Mouse (Mus musculus): Measurements from ENCODE around the gene Osbpl8. TPM values are rescaled to one million over a fixed set of nuclear protein-coding genes. Genes with fewer than 3 reads are reported as not detected.

The Osbpl8 gene
- polyA plus RNA-seq, 1 experiment from 2014 or later: 12.8 TPM

GRCm38 (mm10) chr10:111171246-111171934 is 6.8 kb downstream of the Osbpl8 start:
- WGBS: 82% methylated on average over 15 of the region's 15 CpGs
- Histone ChIP-seq H3K27me3 (no peaks in the 10 kb centered on the region), H3K9ac (no peak overlapping the region), H3K4me2 (no peak overlapping the region), H3K9me3 (no peaks in the 10 kb centered on the region), H3K27ac (no peak overlapping the region), H3K4me1 (peaks cover 5% of the 10 kb centered on the region), H3K36me3 (no peaks in the 10 kb centered on the region), H3K4me3 (no peak overlapping the region)
- ATAC-seq (ENCODE audit: insufficient number of reproducible peaks, low FRiP score, low TSS enrichment, low read depth): no peak

- Histone ChIP-seq H3K27ac (0 out of 2 replicates have a peak overlapping the region, but pooled peaks have one; percentile 5), H3K4me2 (no peak overlapping the region), H3K36me3 (no peaks in the 10 kb centered on the region), H3K4me1 (peaks cover 2% of the 10 kb centered on the region; the same call in 1 of the 2 replicates), H3K27me3 (no peaks in the 10 kb centered on the region), H3K9me3 (no peaks in the 10 kb centered on the region), H3K9ac (no peak overlapping the region), H3K4me3 (no peak overlapping the region)
- no peak for ATAC-seq (ENCODE audit: insufficient number of reproducible peaks, low FRiP score, low TSS enrichment, low read depth)
- 78% methylated on average over 7 of the region's 7 CpGs for WGBS
Measured at GRCm38 (mm10) chr10:111173589-111174247, 9.2 kb downstream of the Osbpl8 start.

- no peaks in the 10 kb centered on the region for H3K27me3 ChIP-seq
- no peak for ATAC-seq (ENCODE audit: insufficient number of reproducible peaks, low FRiP score, low TSS enrichment, low read depth)
- no peak overlapping the region for H3K27ac ChIP-seq
- H3K4me3 ChIP-seq: no peak overlapping the region
- 0 out of 2 replicates have a peak, but pooled peaks cover 2% of the 10 kb centered on the region for H3K4me1 ChIP-seq
- 68% methylated on average over 8 of the region's 8 CpGs for WGBS
- no peaks in the 10 kb centered on the region for H3K9me3 ChIP-seq
- no peak overlapping the region for H3K9ac ChIP-seq
- H3K36me3 ChIP-seq: no peaks in the 10 kb centered on the region
- no peak overlapping the region for H3K4me2 ChIP-seq
Measured at GRCm38 (mm10) chr10:111177336-111177735, 12.8 kb downstream of the Osbpl8 start.

GRCm38 (mm10) chr10:111178024-111178423 is 13.5 kb downstream of the Osbpl8 start:
- no peaks in the 10 kb centered on the region for H3K27me3 ChIP-seq
- no peak for ATAC-seq (ENCODE audit: insufficient number of reproducible peaks, low FRiP score, low TSS enrichment, low read depth)
- 0 out of 2 replicates have a peak, but pooled peaks cover 2% of the 10 kb centered on the region for H3K4me1 ChIP-seq

GRCm38 (mm10) chr10:111180633-111181032 is 16.1 kb downstream of the Osbpl8 start:
- Histone ChIP-seq H3K4me3 (no peak overlapping the region), H3K4me2 (no peak overlapping the region), H3K27ac (no peak overlapping the region), H3K36me3 (no peaks in the 10 kb centered on the region), H3K27me3 (no peaks in the 10 kb centered on the region), H3K9me3 (no peaks in the 10 kb centered on the region), H3K9ac (no peak overlapping the region), H3K4me1 (peaks cover 6% of the 10 kb centered on the region)
- WGBS: 37% methylated on average over 3 of the region's 3 CpGs
- ATAC-seq (ENCODE audit: insufficient number of reproducible peaks, low FRiP score, low TSS enrichment, low read depth): no peak

More at GRCm38 (mm10) chr10:111178024-111178423, 13.5 kb downstream of the Osbpl8 start:
- H3K27ac ChIP-seq: no peak overlapping the region
- no peaks in the 10 kb centered on the region for H3K36me3 ChIP-seq
- no peak overlapping the region for H3K4me2 ChIP-seq
- H3K9ac ChIP-seq: no peak overlapping the region
- H3K9me3 ChIP-seq: no peaks in the 10 kb centered on the region
- H3K4me3 ChIP-seq: no peak overlapping the region
- WGBS: 91% methylated on average over 7 of the region's 7 CpGs

- H3K4me3 ChIP-seq: no peak overlapping the region
- no peaks in the 10 kb centered on the region for H3K36me3 ChIP-seq
- H3K4me1 ChIP-seq: peaks cover 8% of the 10 kb centered on the region
- H3K27me3 ChIP-seq: no peaks in the 10 kb centered on the region
- H3K27ac ChIP-seq: no peak overlapping the region
- no peak overlapping the region for H3K9ac ChIP-seq
- WGBS: 60% methylated on average over 7 of the region's 7 CpGs
- H3K4me2 ChIP-seq: no peak overlapping the region
- ATAC-seq (ENCODE audit: insufficient number of reproducible peaks, low FRiP score, low TSS enrichment, low read depth): no peak
- no peaks in the 10 kb centered on the region for H3K9me3 ChIP-seq
Measured at GRCm38 (mm10) chr10:111183634-111184270, 19.2 kb downstream of the Osbpl8 start.

- Histone ChIP-seq H3K27ac (no peak overlapping the region), H3K9me3 (no peaks in the 10 kb centered on the region), H3K4me2 (no peak overlapping the region), H3K27me3 (no peaks in the 10 kb centered on the region), H3K9ac (no peak overlapping the region), H3K4me1 (peaks cover 8% of the 10 kb centered on the region), H3K36me3 (no peaks in the 10 kb centered on the region), H3K4me3 (no peak overlapping the region)
- 93% methylated on average over 1 of the region's 1 CpGs for WGBS
- no peak for ATAC-seq (ENCODE audit: insufficient number of reproducible peaks, low FRiP score, low TSS enrichment, low read depth)
Measured at GRCm38 (mm10) chr10:111185574-111186269, 21.2 kb downstream of the Osbpl8 start.

GRCm38 (mm10) chr10:111189022-111189555 is 24.5 kb downstream of the Osbpl8 start:
- H3K9ac ChIP-seq: no peak overlapping the region
- H3K4me1 ChIP-seq: peaks cover 5% of the 10 kb centered on the region
- no peaks in the 10 kb centered on the region for H3K36me3 ChIP-seq
- 74% methylated on average over 4 of the region's 4 CpGs for WGBS
- no peak overlapping the region for H3K4me3 ChIP-seq
- no peaks in the 10 kb centered on the region for H3K27me3 ChIP-seq
- no peak overlapping the region for H3K27ac ChIP-seq
- no peaks in the 10 kb centered on the region for H3K9me3 ChIP-seq
- ATAC-seq (ENCODE audit: insufficient number of reproducible peaks, low FRiP score, low TSS enrichment, low read depth): no peak
- no peak overlapping the region for H3K4me2 ChIP-seq

- Histone ChIP-seq H3K36me3 (no peaks in the 10 kb centered on the region), H3K4me1 (0 out of 2 replicates have a peak, but pooled peaks cover 2% of the 10 kb centered on the region), H3K4me2 (no peak overlapping the region), H3K9me3 (no peaks in the 10 kb centered on the region), H3K27me3 (no peaks in the 10 kb centered on the region), H3K4me3 (no peak overlapping the region), H3K9ac (no peak overlapping the region), H3K27ac (no peak overlapping the region)
- 75% methylated on average over 6 of the region's 6 CpGs for WGBS
- ATAC-seq (ENCODE audit: insufficient number of reproducible peaks, low FRiP score, low TSS enrichment, low read depth): no peak
Measured at GRCm38 (mm10) chr10:111190110-111190795, 25.7 kb downstream of the Osbpl8 start.

GRCm38 (mm10) chr10:111193536-111193935 is 29.0 kb downstream of the Osbpl8 start:
- Histone ChIP-seq H3K9ac (no peak overlapping the region), H3K4me1 (no peaks in the 10 kb centered on the region), H3K36me3 (0 out of 2 replicates have a peak, but pooled peaks cover 5% of the 10 kb centered on the region), H3K27me3 (no peaks in the 10 kb centered on the region), H3K4me3 (no peak overlapping the region), H3K27ac (no peak overlapping the region), H3K4me2 (no peak overlapping the region), H3K9me3 (no peaks in the 10 kb centered on the region)
- 73% methylated on average over 4 of the region's 4 CpGs for WGBS
- ATAC-seq (ENCODE audit: insufficient number of reproducible peaks, low FRiP score, low TSS enrichment, low read depth): no peak

- Histone ChIP-seq H3K9ac (no peak overlapping the region), H3K4me1 (0 out of 2 replicates have a peak, but pooled peaks cover under 1% of the 10 kb centered on the region), H3K36me3 (0 out of 2 replicates have a peak, but pooled peaks cover 5% of the 10 kb centered on the region), H3K4me3 (no peak overlapping the region), H3K4me2 (no peak overlapping the region), H3K27me3 (no peaks in the 10 kb centered on the region), H3K27ac (no peak overlapping the region), H3K9me3 (no peaks in the 10 kb centered on the region)
- ATAC-seq (ENCODE audit: insufficient number of reproducible peaks, low FRiP score, low TSS enrichment, low read depth): no peak
- WGBS: 93% methylated on average over 2 of the region's 2 CpGs
Measured at GRCm38 (mm10) chr10:111196191-111196590, 31.6 kb downstream of the Osbpl8 start.

Measured in limb, embryonic 15.5 days (tissue).